Mouse (Mus musculus): Measurements from ENCODE around the gene Olfr588-ps1. TPM values are rescaled to one million over a fixed set of nuclear protein-coding genes. Genes with fewer than 3 reads are reported as not detected.
"Not testable (repeated sequence)": the region's sequence is repeated elsewhere in the genome, so short reads cannot be mapped to it uniquely, and the experiment has no call there.

The Olfr588-ps1 gene
- not detected for total RNA-seq (2018; cell fraction: chromatin; rRNA removed)
- total RNA-seq (2018; cell fraction: cytosol; rRNA removed): not detected
- total RNA-seq (2018; cell fraction: nucleus; rRNA removed): not detected
- polyA plus RNA-seq (2018): not detected in 3 replicates

GRCm38 (mm10) chr7:103140579-103140978, at the start of gene Olfr588-ps1:
Gene Olfr588-ps1, plus strand, starts transcription at chr7:103140879.
- 80% methylated on average over 1 of the region's 1 CpGs for WGBS (ENCODE audit: missing documents)

GRCm38 (mm10) chr7:103097420-103097819, 43.3 kb upstream of the Olfr588-ps1 start, which contains the start of gene Olfr585:
Gene Olfr585, plus strand, starts transcription at chr7:103097720.
- WGBS (ENCODE audit: missing documents): 89% methylated on average over 1 of the region's 1 CpGs
- Histone ChIP-seq H3K79me2 (ENCODE audit: inconsistent target) (no peaks in the 10 kb centered on the region), H3K36me3 (ENCODE audit: inconsistent target) (no peaks in the 10 kb centered on the region), H3K27ac (no peak within 1 kb of the TSS), H3K4me3 (ENCODE audit: inconsistent target) (no peak within 1 kb of the TSS)

More at GRCm38 (mm10) chr7:103140579-103140978, at the start of gene Olfr588-ps1:
- Histone ChIP-seq H3K79me2 (ENCODE audit: inconsistent target) (no peaks in the 10 kb centered on the region), H3K36me3 (ENCODE audit: inconsistent target) (no peaks in the 10 kb centered on the region), H3K27ac (no peak within 1 kb of the TSS), H3K4me3 (ENCODE audit: inconsistent target) (no peak within 1 kb of the TSS)

- no peak overlapping the region for H3K4me3 ChIP-seq (ENCODE audit: inconsistent target)
- whole genome bisulfite sequencing (ENCODE audit: missing documents): 81% methylated on average over 3 of the region's 3 CpGs
- no peak overlapping the region for H3K27ac ChIP-seq
- H3K36me3 ChIP-seq (ENCODE audit: inconsistent target): no peaks in the 10 kb centered on the region
- no peaks in the 10 kb centered on the region for H3K79me2 ChIP-seq (ENCODE audit: inconsistent target)
Observed at GRCm38 (mm10) chr7:103119406-103119805, 21.3 kb upstream of the Olfr588-ps1 start.

DNA sequence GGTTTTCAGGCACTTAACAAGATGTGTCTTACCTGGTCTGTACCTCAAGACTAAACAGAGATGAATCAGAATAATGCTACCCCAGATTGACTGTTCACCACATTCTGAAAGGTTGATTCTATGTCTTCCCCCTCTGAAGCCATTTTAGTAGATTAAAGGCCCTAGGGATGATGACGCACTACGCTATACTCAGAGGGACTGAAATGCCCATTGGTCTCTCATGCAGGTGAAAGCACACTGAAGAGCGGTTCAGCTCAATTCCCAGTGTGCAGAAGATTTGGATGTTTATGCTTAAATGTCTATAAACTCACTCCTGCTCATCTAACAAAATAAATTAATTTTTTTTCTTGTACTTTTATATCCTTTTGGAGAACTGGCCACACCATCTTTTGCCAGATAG, 15.1 kb upstream of the Olfr588-ps1 start, which contains the start of gene Olfr586:
TSS of gene Olfr586 (minus strand) at position 101 of the 400 bp plus-strand sequence.
- no peaks in the 10 kb centered on the region for H3K79me2 ChIP-seq (ENCODE audit: inconsistent target)
- H3K36me3 ChIP-seq (ENCODE audit: inconsistent target): no peaks in the 10 kb centered on the region
- WGBS (ENCODE audit: missing documents): 94% methylated on average over 3 of the region's 3 CpGs
- no peak within 1 kb of the TSS for H3K4me3 ChIP-seq (ENCODE audit: inconsistent target)
- no peak within 1 kb of the TSS for H3K27ac ChIP-seq

GRCm38 (mm10) chr7:103156256-103156655, 15.6 kb downstream of the Olfr588-ps1 start, which contains the start of gene Olfr589:
Gene Olfr589, minus strand, starts transcription at chr7:103156356.
- Histone ChIP-seq H3K36me3 (ENCODE audit: inconsistent target) (no peaks in the 10 kb centered on the region), H3K4me3 (ENCODE audit: inconsistent target) (no peak within 1 kb of the TSS), H3K27ac (no peak within 1 kb of the TSS), H3K79me2 (ENCODE audit: inconsistent target) (no peaks in the 10 kb centered on the region)
- WGBS (ENCODE audit: missing documents): 59% methylated on average over 2 of the region's 2 CpGs

GRCm38 (mm10) chr7:103169697-103170096, 29.0 kb downstream of the Olfr588-ps1 start:
- no peak overlapping the region for H3K4me3 ChIP-seq (ENCODE audit: inconsistent target)
- 76% methylated on average over 5 of the region's 5 CpGs for WGBS (ENCODE audit: missing documents)

GRCm38 (mm10) chr7:103178240-103178639, 37.6 kb downstream of the Olfr588-ps1 start, which contains the start of gene Olfr591:
Gene Olfr591, minus strand, starts transcription at chr7:103178340.
- Histone ChIP-seq H3K4me3 (ENCODE audit: inconsistent target) (no peak within 1 kb of the TSS), H3K79me2 (ENCODE audit: inconsistent target) (no peaks in the 10 kb centered on the region), H3K27ac (no peak within 1 kb of the TSS), H3K36me3 (ENCODE audit: inconsistent target) (no peaks in the 10 kb centered on the region)
- 83% methylated on average over 1 of the region's 1 CpGs for WGBS (ENCODE audit: missing documents)

More at GRCm38 (mm10) chr7:103169697-103170096, 29.0 kb downstream of the Olfr588-ps1 start:
- H3K27ac ChIP-seq: no peak overlapping the region
- no peaks in the 10 kb centered on the region for H3K79me2 ChIP-seq (ENCODE audit: inconsistent target)
- no peaks in the 10 kb centered on the region for H3K36me3 ChIP-seq (ENCODE audit: inconsistent target)

DNA sequence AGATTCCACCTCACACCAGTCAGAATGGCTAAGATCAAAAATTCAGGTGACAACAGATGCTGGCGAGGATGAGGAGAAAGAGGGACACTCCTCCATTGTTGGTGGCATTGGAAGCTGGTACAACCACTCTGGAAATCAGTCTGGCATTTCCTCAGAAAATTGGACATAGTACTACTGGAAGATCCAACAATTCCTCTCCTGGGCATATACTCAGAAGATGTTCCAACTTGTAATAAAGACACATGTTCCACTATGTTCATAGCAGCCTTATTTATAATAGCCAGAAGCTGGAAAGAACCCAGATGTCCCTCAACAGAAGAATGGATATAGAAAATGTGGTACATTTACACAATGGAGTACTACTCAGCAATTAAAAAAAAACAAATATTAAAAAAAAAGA, 43.8 kb downstream of the Olfr588-ps1 start, which contains the start of gene Olfr592:
TSS of gene Olfr592 (plus strand) at position 301 of the 400 bp plus-strand sequence.
- H3K4me3 ChIP-seq (ENCODE audit: inconsistent target); H3K27ac ChIP-seq; H3K79me2 ChIP-seq (ENCODE audit: inconsistent target); H3K36me3 ChIP-seq (ENCODE audit: inconsistent target): not testable (repeated sequence)
- WGBS (ENCODE audit: missing documents): 80% methylated on average over 1 of the region's 1 CpGs

Other genes with a start within 250 kb of the Olfr588-ps1 start
- not detected in 3 replicates for gene Olfr569, start 250.0 kb upstream of the Olfr588-ps1 start, polyA plus RNA-seq (2018)
- gene Olfr570, start 246.3 kb upstream of the Olfr588-ps1 start, polyA plus RNA-seq (2018): not detected in 3 replicates
- gene Olfr571, start 223.3 kb upstream of the Olfr588-ps1 start, polyA plus RNA-seq (2018): not detected in 3 replicates
- gene Olfr572, start 216.5 kb upstream of the Olfr588-ps1 start, polyA plus RNA-seq (2018): not detected in 3 replicates
- gene Olfr573-ps1, start 198.3 kb upstream of the Olfr588-ps1 start, polyA plus RNA-seq (2018): not detected in 3 replicates
- not detected in 3 replicates for gene Olfr574, start 192.4 kb upstream of the Olfr588-ps1 start, polyA plus RNA-seq (2018)
- gene Olfr575, start 182.1 kb upstream of the Olfr588-ps1 start, polyA plus RNA-seq (2018): not detected in 3 replicates
- gene Olfr576, start 178.2 kb upstream of the Olfr588-ps1 start, polyA plus RNA-seq (2018): not detected in 3 replicates
- gene Olfr577, start 164.9 kb upstream of the Olfr588-ps1 start, polyA plus RNA-seq (2018): not detected in 3 replicates
- gene Olfr578, start 151.6 kb upstream of the Olfr588-ps1 start, polyA plus RNA-seq (2018): not detected in 3 replicates
- not detected in 3 replicates for gene Olfr582, start 102.9 kb upstream of the Olfr588-ps1 start, polyA plus RNA-seq (2018)
- not detected in 3 replicates for gene Olfr583, start 89.6 kb upstream of the Olfr588-ps1 start, polyA plus RNA-seq (2018)
- not detected in 3 replicates for gene Olfr584, start 59.0 kb upstream of the Olfr588-ps1 start, polyA plus RNA-seq (2018)
- not detected in 3 replicates for gene Olfr585, start 43.2 kb upstream of the Olfr588-ps1 start, polyA plus RNA-seq (2018)
- gene Olfr586, start 15.2 kb upstream of the Olfr588-ps1 start, polyA plus RNA-seq (2018): not detected in 3 replicates
- not detected in 3 replicates for gene Olfr589, start 15.5 kb downstream of the Olfr588-ps1 start, polyA plus RNA-seq (2018)
- not detected in 3 replicates for gene Olfr591, start 37.5 kb downstream of the Olfr588-ps1 start, polyA plus RNA-seq (2018)
- gene Olfr592, start 43.9 kb downstream of the Olfr588-ps1 start, polyA plus RNA-seq (2018): not detected in 3 replicates
- gene Olfr593, start 71.0 kb downstream of the Olfr588-ps1 start, polyA plus RNA-seq (2018): not detected in 3 replicates
- not detected in 3 replicates for gene Olfr594, start 76.1 kb downstream of the Olfr588-ps1 start, polyA plus RNA-seq (2018)
- gene Usp17ld, start 111.6 kb downstream of the Olfr588-ps1 start, polyA plus RNA-seq (2018): not detected in 3 replicates
- not detected in 3 replicates for gene Olfr596, start 164.8 kb downstream of the Olfr588-ps1 start, polyA plus RNA-seq (2018)
- not detected in 3 replicates for gene Olfr597, start 175.4 kb downstream of the Olfr588-ps1 start, polyA plus RNA-seq (2018)
- not detected in 3 replicates for gene Olfr598, start 182.7 kb downstream of the Olfr588-ps1 start, polyA plus RNA-seq (2018)
- not detected in 3 replicates for gene Olfr599, start 195.0 kb downstream of the Olfr588-ps1 start, polyA plus RNA-seq (2018)
- gene Olfr600, start 208.8 kb downstream of the Olfr588-ps1 start, polyA plus RNA-seq (2018): not detected in 3 replicates
- gene Olfr601, start 221.8 kb downstream of the Olfr588-ps1 start, polyA plus RNA-seq (2018): not detected in 3 replicates
- not detected in 3 replicates for gene Olfr603, start 245.3 kb downstream of the Olfr588-ps1 start, polyA plus RNA-seq (2018)